Mouse (Mus musculus): Measurements from ENCODE around the gene Dlg4.

- no peak for TF ChIP-seq POLR2A (IDR thresholded peaks at IDR 0.05; ENCODE audit: insufficient read depth, low read depth, low read length)
- no peak for TF ChIP-seq CTCF (IDR thresholded peaks at IDR 0.05; ENCODE audit: insufficient read depth, low read depth, low read length)
These were observed 4.8 kb downstream of the Dlg4 start for GRCm38 (mm10) chr11:70021264-70022132.
